Mouse (Mus musculus) liver, embryonic 14.5 days (tissue): ENCODE measurements around the gene Rpl10a. TPM values are rescaled to one million over a fixed set of nuclear protein-coding genes. Genes with fewer than 3 reads are reported as not detected.

ENCODE experiments used
- ATAC-seq: fragments of 200-750 bp; cut with Nextera tagmentation; 2 replicates; pipeline ENCODE4 v1.8.0; 2017; ENCODE audit warnings: moderate number of reproducible peaks, mild to moderate bottlenecking, moderate library complexity; ENCODE audit not compliant: insufficient read depth
- DNase-seq, 3 experiments: peaks; one replicate each; pipeline ENCODE4 v3.0.0-alpha.2; 2012 to 2013; ENCODE audit warnings: low read depth in 3 of 3, low spot score in 3 of 3
- H3K27ac ChIP-seq: fragments of 300-500 bp; sonication (generic); 2 replicates; pipeline ENCODE4 v1.5.1; 2014; ENCODE audit warnings: moderate library complexity, mild to moderate bottlenecking, control low read depth, inconsistent platforms
- H3K27me3 ChIP-seq: fragments of 300-500 bp; sonication (generic); 2 replicates; pipeline ENCODE4 v1.6.1; 2014; ENCODE audit warnings: mild to moderate bottlenecking, low read length, moderate library complexity; ENCODE audit not compliant: control insufficient read depth, insufficient read depth
- H3K36me3 ChIP-seq: fragments of 300-500 bp; sonication (generic); replicated peaks from 2 replicates; pipeline ENCODE4 v1.6.1; 2014; ENCODE audit warnings: low read depth; ENCODE audit not compliant: control insufficient read depth, insufficient read depth
- H3K4me1 ChIP-seq, 2 experiments: fragments of 200-500 bp in 1 of 2; fragments of 300-500 bp in 1 of 2; sonication (generic) in 1 of 2; replicated peaks; 2 replicates each; pipeline ENCODE4 v1.6.1; 2012 to 2014; ENCODE audit warnings: antibody characterized with exemption in 1 of 2, inconsistent platforms in 1 of 2, low read length in 1 of 2; ENCODE audit not compliant: control insufficient read depth in 2 of 2, insufficient read depth in 2 of 2
- H3K4me2 ChIP-seq: fragments of 300-500 bp; sonication (generic); 2 replicates; pipeline ENCODE4 v1.6.1; 2014; ENCODE audit warnings: low read depth, mild to moderate bottlenecking, control low read depth, moderate library complexity
- H3K4me3 ChIP-seq, 2 experiments: fragments of 200-500 bp in 1 of 2; fragments of 300-500 bp in 1 of 2; sonication (generic) in 1 of 2; 2 replicates each; pipeline ENCODE4 v1.5.1; 2012 to 2014; ENCODE audit warnings: low read depth in 2 of 2, low read length in 2 of 2, mild to moderate bottlenecking in 2 of 2, control low read depth in 1 of 2, inconsistent platforms in 1 of 2, moderate library complexity in 1 of 2; ENCODE audit not compliant: insufficient read depth in 1 of 2
- H3K9ac ChIP-seq: fragments of 300-500 bp; sonication (generic); replicated peaks from 2 replicates; pipeline ENCODE4 v1.6.1; 2014; ENCODE audit warnings: mild to moderate bottlenecking, control low read depth, moderate library complexity
- H3K9me3 ChIP-seq: fragments of 300-500 bp; sonication (generic); 2 replicates; pipeline ENCODE4 v1.6.1; 2016; ENCODE audit warnings: low read length, mixed read lengths; ENCODE audit not compliant: control insufficient read depth
- CTCF ChIP-seq: IDR thresholded peaks from 2 replicates; pipeline ENCODE4 v1.5.1; 2016; ENCODE audit warnings: antibody characterized with exemption, low read depth, control low read depth
- EP300 ChIP-seq: IDR thresholded peaks from 2 replicates; pipeline ENCODE4 v1.6.1; 2016; ENCODE audit warnings: antibody characterized with exemption, low read depth
- WGBS: fragments of 180-500 bp; shearing (Covaris S2); extraction: QIAGEN DNeasy Blood & Tissue Kit; methylation state at CpG from one replicate; pipeline ENCODE4 v1.1.7; 2014; ENCODE audit not compliant: insufficient replicate concordance; 5-methylcytosine and 5-hydroxymethylcytosine counted together
- polyA plus RNA-seq, 2 experiments: library from polyadenylated mRNA; depleted of rRNA in 1 of 2; stranded (reverse) in 1 of 2; unstranded in 1 of 2; fragments of >200 nt; fragmentation: Nextera tagmentation in 1 of 2; extraction: Ambion mirVana in 1 of 2; gene quantifications; 2 replicates each; pipeline versions ENCODE4 v1.2.1 to v1.2.3; 2012 to 2014

The Rpl10a gene
- polyA plus RNA-seq, 2 experiments: 510 to 1,992 TPM

DNA sequence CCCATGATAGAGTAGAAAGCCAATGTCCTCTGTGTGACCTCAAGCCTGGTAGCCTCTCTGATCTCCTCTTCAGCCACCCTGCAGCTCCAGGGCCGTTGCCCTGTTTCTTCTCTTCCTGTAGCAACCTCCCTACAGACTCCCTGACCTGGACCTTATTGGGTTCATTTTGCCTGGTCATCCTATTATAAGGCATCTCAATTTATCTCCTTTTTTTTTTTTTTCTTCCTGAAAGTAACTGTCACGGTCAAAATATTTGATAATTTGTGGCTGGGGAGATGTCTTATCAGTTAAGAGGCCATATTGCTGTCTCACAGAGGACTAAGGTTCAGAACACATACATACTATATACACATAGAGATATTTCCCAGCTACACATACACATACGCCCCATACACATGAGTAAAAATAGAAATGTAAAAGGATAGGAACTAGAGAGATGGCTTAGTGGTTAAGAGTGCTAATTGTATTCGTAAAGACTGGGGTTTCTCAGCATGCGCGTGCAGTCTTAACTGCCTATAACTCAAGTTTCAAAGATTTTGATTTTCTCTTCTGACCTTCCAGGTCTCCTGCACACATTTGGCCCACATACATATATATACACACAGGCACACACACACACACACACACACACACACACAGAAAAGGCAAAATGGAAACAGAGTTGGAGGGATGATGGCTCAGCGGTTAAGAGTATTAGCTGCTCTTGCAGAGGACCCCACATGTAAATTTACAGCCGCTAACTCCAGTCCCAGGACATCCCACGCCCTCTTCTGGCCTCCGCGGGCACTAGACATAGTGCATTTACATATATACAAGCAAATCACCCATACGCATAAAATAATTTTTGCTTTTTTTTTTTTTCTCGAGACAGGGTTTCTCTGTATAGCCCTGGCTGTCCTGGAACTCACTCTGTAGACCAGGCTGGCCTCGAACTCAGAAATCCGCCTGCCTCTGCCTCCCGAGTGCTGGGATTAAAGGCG lies 15.7 kb upstream of the Rpl10a start:
- no peaks in the 10 kb centered on the region for H3K36me3 ChIP-seq
- H3K4me1 ChIP-seq: peaks cover 7 to 24% of the 10 kb centered on the region in 2 experiments
- H3K4me2 ChIP-seq: peak overlapping the region; percentile 97
- H3K4me3 ChIP-seq: peak overlapping the region; percentile 51 to 91
- no peaks in the 10 kb centered on the region for H3K9me3 ChIP-seq
- peak; percentile 9 for ATAC-seq
- DNase-seq: no peak
- peak overlapping the region; percentile 46 for H3K27ac ChIP-seq
- no peaks in the 10 kb centered on the region for H3K27me3 ChIP-seq
- peak overlapping the region; percentile 48; the same call in 1 of the 2 replicates for H3K9ac ChIP-seq
- TF ChIP-seq CTCF: peak; percentile 43; the same call in 1 of the 2 replicates
- TF ChIP-seq EP300: no peak
- WGBS: 13% methylated on average over 16 of the region's 17 CpGs

DNA sequence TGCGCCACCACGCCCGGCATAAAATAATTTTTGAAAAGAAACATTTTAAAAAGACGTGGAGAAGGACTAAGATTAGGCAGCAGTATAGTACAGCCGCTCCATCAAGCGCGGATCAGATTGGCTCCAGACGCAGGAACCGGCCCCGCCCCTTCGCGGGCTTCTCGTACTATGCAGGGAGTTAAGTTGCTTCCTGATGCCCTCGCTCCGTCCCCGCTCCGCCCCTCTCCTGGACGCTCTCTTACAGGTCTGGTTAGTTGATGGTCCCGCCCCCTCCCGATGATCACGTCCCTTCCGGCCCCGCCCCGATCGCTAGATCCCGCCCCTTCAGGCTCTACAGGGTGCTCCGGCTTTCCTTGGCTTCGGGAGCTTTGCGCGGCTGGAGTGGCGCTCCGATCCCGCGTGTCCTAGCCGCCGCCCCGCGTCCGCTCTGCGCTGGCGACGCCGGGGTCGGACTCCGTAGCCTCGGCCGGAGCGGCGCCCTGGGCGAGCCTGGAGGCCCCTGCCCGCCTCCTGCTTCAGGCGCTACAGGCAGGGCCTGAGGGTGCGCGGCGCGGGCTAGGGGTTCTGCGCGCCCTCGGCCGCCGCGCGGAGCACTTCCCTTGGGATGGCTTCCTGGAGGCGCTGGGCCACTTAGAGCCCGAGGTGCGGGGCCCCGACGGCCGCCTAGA lies 14.9 kb upstream of the Rpl10a start, which contains the start of gene Fance:
TSS of gene Fance (plus strand) at position 308 of the 668 bp plus-strand sequence.
- Histone ChIP-seq H3K27me3 (no peaks in the 10 kb centered on the region), H3K27ac (peak within 1 kb of the TSS; percentile 60), H3K4me2 (peak within 1 kb of the TSS; percentile 97), H3K4me3 (peak within 1 kb of the TSS; percentile 84 to 91), H3K36me3 (no peaks in the 10 kb centered on the region), H3K4me1 (peaks cover 7 to 29% of the 10 kb centered on the region in 2 experiments), H3K9ac (peak within 1 kb of the TSS; percentile 89), H3K9me3 (no peaks in the 10 kb centered on the region)
- TF ChIP-seq EP300 (no peak), CTCF (no peak)
- WGBS: under 1% methylated on average over 69 of the region's 69 CpGs
- ATAC-seq: peak; percentile 96
- DNase-seq: peak; percentile 100

DNA sequence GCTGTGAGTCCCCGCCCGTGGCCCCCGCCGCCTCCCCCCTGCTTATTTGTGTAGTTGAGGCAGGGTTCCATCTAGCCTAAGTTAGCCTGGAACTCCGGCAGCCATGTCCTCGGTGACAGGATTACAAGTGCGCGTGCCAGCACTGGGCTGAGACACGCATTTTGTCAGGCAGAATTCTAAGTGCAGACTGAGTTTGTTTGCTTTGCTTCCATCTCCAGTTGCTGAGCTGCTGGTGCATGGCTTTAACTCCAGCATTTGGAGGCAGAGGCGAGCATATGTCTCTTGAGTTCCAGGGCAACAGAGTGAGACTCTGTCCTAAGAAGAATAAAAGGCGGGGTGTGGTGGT lies 14.4 kb upstream of the Rpl10a start:
- 2% methylated on average over 11 of the region's 11 CpGs for WGBS
- Histone ChIP-seq H3K36me3 (no peaks in the 10 kb centered on the region), H3K9me3 (no peaks in the 10 kb centered on the region), H3K27me3 (no peaks in the 10 kb centered on the region), H3K4me1 (peaks cover 7 to 26% of the 10 kb centered on the region in 2 experiments), H3K4me3 (peak overlapping the region; percentile 84 to 91), H3K4me2 (peak overlapping the region; percentile 97), H3K27ac (peak overlapping the region; percentile 60), H3K9ac (peak overlapping the region; percentile 89)
- TF ChIP-seq EP300 (no peak), CTCF (no peak)
- DNase-seq (no peak), ATAC-seq (peak; percentile 13; the same call in 1 of the 2 replicates)

DNA sequence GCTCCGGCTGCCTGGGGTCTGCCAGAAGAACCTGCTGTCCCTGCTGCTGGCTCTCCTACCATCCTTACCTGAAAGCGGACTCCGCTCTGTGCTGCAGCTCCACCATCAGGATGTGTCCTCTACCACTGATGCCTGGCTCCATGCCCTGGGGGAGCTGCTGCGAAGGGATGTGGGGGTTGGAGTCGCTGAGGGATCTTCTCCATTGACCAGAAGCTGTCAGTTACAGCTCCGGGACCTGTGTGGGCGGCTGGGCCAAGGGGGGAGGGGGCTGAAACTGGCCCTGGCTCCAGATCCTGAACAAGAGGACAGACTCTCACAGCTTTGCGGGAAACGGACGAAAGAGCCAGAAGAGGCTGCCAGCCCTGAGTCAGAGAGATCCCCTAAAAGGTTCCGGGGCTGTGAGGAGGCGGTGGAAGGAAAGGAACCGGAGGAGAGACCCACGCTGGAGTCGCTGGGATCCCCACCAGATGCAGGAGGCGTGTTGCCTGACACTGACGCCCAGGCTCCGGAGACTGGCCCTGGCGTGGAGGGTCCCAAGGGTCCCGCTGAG lies 12.6 kb upstream of the Rpl10a start:
- Histone ChIP-seq H3K36me3 (no peaks in the 10 kb centered on the region), H3K9ac (no peak overlapping the region), H3K27me3 (no peaks in the 10 kb centered on the region), H3K4me1 (peaks cover 7 to 26% of the 10 kb centered on the region in 2 experiments), H3K4me2 (no peak overlapping the region), H3K9me3 (no peaks in the 10 kb centered on the region), H3K27ac (no peak overlapping the region), H3K4me3 (no peak overlapping the region)
- ATAC-seq (no peak), DNase-seq (no peak)
- no peak for TF ChIP-seq EP300
- 87% methylated on average over 20 of the region's 20 CpGs for WGBS
